Mouse (Mus musculus) intestine, embryonic 16.5 days (tissue): ENCODE measurements around the gene Lefty1. TPM values are rescaled to one million over a fixed set of nuclear protein-coding genes. Genes with fewer than 3 reads are reported as not detected.
A peak's percentile ranks its signal among the peaks of the same experiment; 100 is the strongest.
"Not testable (repeated sequence)": the region's sequence is repeated elsewhere in the genome, so short reads cannot be mapped to it uniquely, and the experiment has no call there.

Experiments used
- ATAC-seq: fragments of 200-750 bp; cut with Nextera tagmentation; 2 replicates; pipeline ENCODE4 v1.8.0; 2017; ENCODE audit warnings: moderate TSS enrichment, moderate library complexity
- H3K27ac ChIP-seq: fragments of 300-500 bp; sonication (generic); 2 replicates; pipeline ENCODE4 v1.5.1; 2014; ENCODE audit warnings: mild to moderate bottlenecking, low read length
- H3K27me3 ChIP-seq: fragments of 300-500 bp; sonication (generic); replicated peaks from 2 replicates; pipeline ENCODE4 v1.6.1; 2014; ENCODE audit warnings: low read length, control low read depth, mixed read lengths; ENCODE audit not compliant: control insufficient read depth, insufficient read depth
- H3K36me3 ChIP-seq: fragments of 300-500 bp; sonication (generic); 2 replicates; pipeline ENCODE4 v1.6.1; 2014; ENCODE audit warnings: low read length, control low read depth; ENCODE audit not compliant: control insufficient read depth, insufficient read depth
- H3K4me1 ChIP-seq: fragments of 300-500 bp; sonication (generic); 2 replicates; pipeline ENCODE4 v1.6.1; 2014; ENCODE audit warnings: low read length, control low read depth, mixed read lengths; ENCODE audit not compliant: control insufficient read depth, insufficient read depth
- H3K4me2 ChIP-seq: fragments of 300-500 bp; sonication (generic); 2 replicates; pipeline ENCODE4 v1.6.1; 2014; ENCODE audit warnings: low read depth, low read length, control low read depth
- H3K4me3 ChIP-seq: fragments of 300-500 bp; sonication (generic); 2 replicates; pipeline ENCODE4 v1.5.1; 2014; ENCODE audit warnings: mild to moderate bottlenecking, low read length
- H3K9ac ChIP-seq: fragments of 300-500 bp; sonication (generic); 2 replicates; pipeline ENCODE4 v1.6.1; 2014; ENCODE audit warnings: low read depth, low read length
- H3K9me3 ChIP-seq: fragments of 300-500 bp; sonication (generic); 2 replicates; pipeline ENCODE4 v1.6.1; 2016; ENCODE audit warnings: low read length, control low read depth; ENCODE audit not compliant: control insufficient read depth
- WGBS: fragments of 180-500 bp; shearing (Covaris S2); extraction: QIAGEN DNeasy Blood & Tissue Kit; methylation state at CpG from one replicate; pipeline ENCODE4 v1.1.7; 2014; 5-methylcytosine and 5-hydroxymethylcytosine counted together
- polyA plus RNA-seq: library from polyadenylated mRNA; unstranded; fragments of >200 nt; fragmentation: Nextera tagmentation; extraction: Ambion mirVana; gene quantifications from 2 replicates; pipeline ENCODE4 v1.2.1, GENCODE M21; 2015

Lefty1 gene
- polyA plus RNA-seq: 1.8 and 2.0 TPM in 2 replicates

- H3K9me3 ChIP-seq: no peaks in the 10 kb centered on the region
- no peak within 1 kb of the TSS for H3K4me2 ChIP-seq
- H3K9ac ChIP-seq: no peak within 1 kb of the TSS; the same call in 1 of the 2 replicates
- no peak within 1 kb of the TSS for H3K27ac ChIP-seq
- 34% methylated on average over 21 of the region's 21 CpGs for WGBS
- no peak within 1 kb of the TSS for H3K4me3 ChIP-seq
- H3K4me1 ChIP-seq: peaks cover 3% of the 10 kb centered on the region; the same call in 1 of the 2 replicates
- H3K36me3 ChIP-seq: no peaks in the 10 kb centered on the region
- ATAC-seq: no peak
- peaks cover 8% of the 10 kb centered on the region; the same call in 1 of the 2 replicates for H3K27me3 ChIP-seq
These were observed at the start of gene Lefty1 for GRCm38 (mm10) chr1:180934467-180935419. TSS of gene Lefty1 (plus strand) at chr1:180935022.

GRCm38 (mm10) chr1:180888556-180889042 is 46.2 kb upstream of the Lefty1 start:
- Histone ChIP-seq H3K27ac (peak overlapping the region; percentile 43), H3K4me2 (peak overlapping the region; percentile 41), H3K27me3 (peaks cover 8% of the 10 kb centered on the region), H3K4me1 (peaks cover 13% of the 10 kb centered on the region), H3K9ac (peak overlapping the region; percentile 55; the same call in 1 of the 2 replicates), H3K9me3 (no peaks in the 10 kb centered on the region), H3K36me3 (no peaks in the 10 kb centered on the region), H3K4me3 (peak overlapping the region; percentile 18)
- ATAC-seq: peak; percentile 76
- 9% methylated on average over 13 of the region's 13 CpGs for WGBS

DNA sequence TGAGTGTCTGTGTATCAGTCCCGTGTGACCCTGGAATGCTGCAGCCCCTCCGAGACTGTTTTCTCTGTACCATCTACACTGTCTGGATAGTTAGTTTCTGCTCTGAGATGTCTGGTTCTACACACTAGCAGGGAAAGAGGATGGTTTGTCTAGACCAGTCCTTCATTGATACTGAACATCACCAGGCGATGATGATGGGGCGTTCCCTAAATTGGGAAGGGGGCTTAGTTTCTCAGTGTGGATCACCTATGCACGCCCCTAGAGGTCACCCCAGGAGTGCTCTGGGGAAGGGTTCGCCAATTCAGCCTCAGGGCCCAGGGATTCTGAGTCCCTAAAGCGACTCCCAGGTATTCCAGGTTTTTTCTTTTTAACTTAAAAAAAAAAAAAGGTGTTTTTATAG is 45.6 kb upstream of the Lefty1 start:
- peaks cover 10% of the 10 kb centered on the region for H3K27me3 ChIP-seq
- WGBS: 55% methylated on average over 7 of the region's 7 CpGs
- 0 out of 2 replicates have a peak overlapping the region, but pooled peaks have one; percentile 18 for H3K4me3 ChIP-seq
- peaks cover 10% of the 10 kb centered on the region for H3K4me1 ChIP-seq
- H3K9me3 ChIP-seq: no peaks in the 10 kb centered on the region
- H3K27ac ChIP-seq: peak overlapping the region; percentile 43
- peak overlapping the region; percentile 55; the same call in 1 of the 2 replicates for H3K9ac ChIP-seq
- H3K36me3 ChIP-seq: no peaks in the 10 kb centered on the region
- peak overlapping the region; percentile 41 for H3K4me2 ChIP-seq
- peak; percentile 20; the same call in 1 of the 2 replicates for ATAC-seq

DNA sequence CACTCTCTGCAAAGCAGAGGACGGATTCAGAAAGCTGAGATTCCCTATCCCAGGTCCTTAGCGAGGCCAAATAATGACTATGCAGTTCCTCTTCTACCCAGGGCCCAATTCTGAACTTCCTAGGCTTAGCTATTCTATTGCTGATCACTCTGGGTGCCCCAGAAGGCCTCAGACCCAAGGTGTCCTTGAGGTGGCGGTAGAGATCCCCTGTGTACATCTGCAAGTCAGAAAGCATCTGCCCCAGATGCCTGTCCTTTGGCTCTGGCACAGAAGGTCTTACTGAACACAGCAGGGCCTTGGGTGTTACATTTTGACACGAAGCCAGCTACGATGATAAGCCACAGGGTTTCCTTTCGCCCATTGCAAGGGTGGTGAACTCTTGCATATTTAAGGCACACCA is 45.0 kb upstream of the Lefty1 start:
- H3K27ac ChIP-seq: no peak overlapping the region
- H3K9ac ChIP-seq: no peak overlapping the region
- no peak overlapping the region for H3K4me3 ChIP-seq
- no peak for ATAC-seq
- peaks cover 12% of the 10 kb centered on the region for H3K4me1 ChIP-seq
- no peaks in the 10 kb centered on the region for H3K36me3 ChIP-seq
- peaks cover 12% of the 10 kb centered on the region for H3K27me3 ChIP-seq
- no peak overlapping the region for H3K4me2 ChIP-seq
- 53% methylated on average over 6 of the region's 6 CpGs for WGBS
- no peaks in the 10 kb centered on the region for H3K9me3 ChIP-seq

- WGBS: 66% methylated on average over 10 of the region's 10 CpGs
- no peaks in the 10 kb centered on the region for H3K36me3 ChIP-seq
- no peak within 1 kb of the TSS for H3K9ac ChIP-seq
- no peak for ATAC-seq
- no peak within 1 kb of the TSS for H3K27ac ChIP-seq
- no peaks in the 10 kb centered on the region for H3K9me3 ChIP-seq
- H3K4me2 ChIP-seq: no peak within 1 kb of the TSS
- H3K27me3 ChIP-seq: peaks cover 12% of the 10 kb centered on the region
- H3K4me3 ChIP-seq: no peak within 1 kb of the TSS
- H3K4me1 ChIP-seq: peaks cover 12% of the 10 kb centered on the region
These were observed 42.0 kb upstream of the Lefty1 start, which contains the start of gene Lefty2 for GRCm38 (mm10) chr1:180892808-180893207. TSS of gene Lefty2 (plus strand) at chr1:180893108.

- ATAC-seq: peak; percentile 38; the same call in 1 of the 2 replicates
- not testable (repeated sequence) for H3K36me3 ChIP-seq, H3K9ac ChIP-seq, H3K27ac ChIP-seq, H3K4me1 ChIP-seq, H3K9me3 ChIP-seq
- H3K27me3 ChIP-seq: peaks cover 12% of the 10 kb centered on the region
- H3K4me3 ChIP-seq: peak overlapping the region; percentile 4; the same call in 1 of the 2 replicates
- WGBS: 7% methylated on average over 44 of the region's 51 CpGs
- peak overlapping the region; percentile 26; the same call in 1 of the 2 replicates for H3K4me2 ChIP-seq
These were observed 40.5 kb upstream of the Lefty1 start for GRCm38 (mm10) chr1:180894088-180894987.

- Histone ChIP-seq H3K27ac (no peak overlapping the region), H3K4me3 (no peak overlapping the region), H3K9me3 (no peaks in the 10 kb centered on the region), H3K4me1 (peaks cover 8% of the 10 kb centered on the region), H3K36me3 (no peaks in the 10 kb centered on the region), H3K9ac (no peak overlapping the region), H3K27me3 (no peaks in the 10 kb centered on the region), H3K4me2 (no peak overlapping the region)
- WGBS: 1% methylated on average over 4 of the region's 4 CpGs
- ATAC-seq: no peak
These were observed 33.7 kb upstream of the Lefty1 start for GRCm38 (mm10) chr1:180901107-180901506.

GRCm38 (mm10) chr1:180902915-180903314 is 31.9 kb upstream of the Lefty1 start:
- 35% methylated on average over 5 of the region's 5 CpGs for WGBS
- H3K9me3 ChIP-seq: no peaks in the 10 kb centered on the region
- peak; percentile 55 for ATAC-seq

More at GRCm38 (mm10) chr1:180902915-180903314, 31.9 kb upstream of the Lefty1 start:
- no peak overlapping the region for H3K4me3 ChIP-seq
- H3K4me2 ChIP-seq: no peak overlapping the region
- peaks cover 8% of the 10 kb centered on the region for H3K4me1 ChIP-seq
- no peak overlapping the region for H3K9ac ChIP-seq
- no peaks in the 10 kb centered on the region for H3K27me3 ChIP-seq
- peaks cover 2% of the 10 kb centered on the region; the same call in 1 of the 2 replicates for H3K36me3 ChIP-seq
- H3K27ac ChIP-seq: no peak overlapping the region
